Mouse (Mus musculus) monocyte, adult 2 months (primary cell): ENCODE data around the gene Kmt5a.

Experiments
- DNase-seq, 2 experiments: peaks; one replicate each; pipeline ENCODE4 v3.0.0; 2022; ENCODE audit warnings: low spot score in 2 of 2, low read depth in 1 of 2

Kmt5a gene

GRCm38 (mm10) chr5:124510536-124511050, 70.9 kb downstream of the Kmt5a start:
- DNase-seq: no peak
